Mouse (Mus musculus) frontal cortex, postnatal 36 days (tissue): ENCODE measurements around the gene Nlrc3.

Experiments used
- DNase-seq, 2 experiments: peaks; one replicate each; pipeline ENCODE4 v3.0.0; 2022; ENCODE audit warnings: low spot score in 2 of 2

The Nlrc3 gene

DNA sequence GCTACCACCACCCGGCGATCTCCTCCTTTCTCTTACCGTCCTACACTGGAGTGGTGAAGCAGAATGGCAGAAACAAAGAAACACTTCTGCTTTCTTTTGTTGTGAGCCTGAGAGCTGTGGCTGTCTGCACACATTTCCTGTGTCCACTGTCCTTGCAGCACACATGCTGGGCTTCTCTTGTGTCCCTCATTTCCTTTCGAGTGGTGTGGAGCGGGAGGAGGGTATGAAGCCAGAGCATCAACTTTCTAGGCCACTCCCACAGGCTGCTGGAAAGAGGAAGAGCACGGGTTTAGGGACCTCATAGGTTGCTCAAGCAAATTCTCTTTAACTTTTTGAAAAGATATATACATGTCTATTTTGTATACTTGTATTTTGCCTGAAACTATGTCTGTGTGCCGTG lies 47.3 kb downstream of the Nlrc3 start:
- no peak for DNase-seq

DNA sequence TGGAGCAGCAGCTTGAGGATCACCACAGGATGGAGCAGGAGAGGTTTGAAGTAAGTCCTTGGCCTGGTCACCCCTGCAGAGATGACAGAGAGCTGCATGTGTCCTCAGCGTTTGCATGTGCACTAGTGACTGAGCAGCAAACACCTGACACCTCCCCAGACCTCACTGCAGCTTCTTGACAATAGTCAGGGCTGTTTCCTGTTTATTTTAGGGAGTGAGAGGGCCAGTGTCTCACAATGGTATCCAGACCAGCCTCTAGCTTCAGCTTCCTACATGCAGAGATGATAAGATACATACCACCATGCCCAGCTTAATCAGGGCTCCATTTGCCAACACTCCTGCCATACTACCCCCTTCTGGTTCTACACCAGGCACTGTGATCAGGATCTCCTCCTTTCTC lies 47.9 kb downstream of the Nlrc3 start:
- no peak for DNase-seq

DNA sequence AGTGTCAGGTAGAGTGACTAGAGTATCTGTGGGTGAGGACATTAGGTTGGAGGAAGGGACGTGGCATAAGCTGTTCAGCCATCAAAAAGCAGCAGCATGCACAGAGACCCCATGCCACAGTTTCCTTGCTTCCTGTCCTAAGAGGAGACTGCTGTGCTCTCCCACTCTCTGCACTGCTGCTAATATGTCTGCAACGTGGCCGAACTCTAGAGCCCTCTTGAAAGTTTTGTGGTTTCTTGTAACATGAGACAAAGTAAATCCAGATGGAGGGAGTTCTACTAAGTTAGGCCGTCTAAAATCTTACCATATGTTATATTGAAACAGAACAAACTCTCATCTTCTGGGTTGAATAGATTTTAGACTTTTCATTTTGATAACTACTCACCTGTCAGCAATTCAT lies 52.5 kb downstream of the Nlrc3 start:
- DNase-seq, result no peak

DNA sequence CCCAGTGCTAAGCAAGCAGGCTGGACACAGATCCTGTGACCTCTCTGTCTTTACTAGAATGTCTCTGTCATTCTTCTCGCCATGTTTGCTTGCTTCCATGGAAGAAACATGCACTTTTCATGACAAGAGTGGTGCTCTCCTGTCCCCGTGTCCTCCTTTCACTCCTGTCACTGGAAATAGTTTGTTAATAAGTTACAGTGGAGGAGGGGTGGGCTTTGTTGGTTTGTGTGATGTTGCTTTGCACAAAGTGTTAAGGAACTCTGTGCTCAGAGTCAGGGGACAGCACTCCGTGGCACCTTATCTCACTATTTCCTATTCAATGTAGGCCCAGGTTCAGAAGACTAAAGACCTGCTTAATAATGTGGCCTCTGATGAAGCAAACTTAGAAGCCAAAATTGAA lies 52.9 kb downstream of the Nlrc3 start:
- DNase-seq, result no peak

DNA sequence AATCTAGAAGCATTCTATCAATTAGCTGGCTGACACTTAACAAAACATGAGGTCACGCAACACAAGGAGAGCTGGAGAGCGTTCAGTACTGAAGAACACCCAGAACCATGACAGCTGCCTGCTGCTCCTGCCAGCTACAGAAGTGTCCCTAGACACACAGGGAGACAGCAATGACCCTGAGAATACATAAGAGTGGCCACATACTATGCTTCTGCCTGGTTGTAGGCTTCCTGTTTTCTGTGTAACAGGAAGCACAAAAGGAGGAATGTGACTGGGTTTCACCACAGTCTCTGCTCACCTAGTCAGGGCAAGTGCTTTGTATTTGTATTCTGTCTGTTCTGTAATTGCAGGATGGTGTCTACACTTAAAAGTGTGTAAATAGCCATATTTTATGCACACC lies 55.7 kb downstream of the Nlrc3 start:
- no peak for DNase-seq

DNA sequence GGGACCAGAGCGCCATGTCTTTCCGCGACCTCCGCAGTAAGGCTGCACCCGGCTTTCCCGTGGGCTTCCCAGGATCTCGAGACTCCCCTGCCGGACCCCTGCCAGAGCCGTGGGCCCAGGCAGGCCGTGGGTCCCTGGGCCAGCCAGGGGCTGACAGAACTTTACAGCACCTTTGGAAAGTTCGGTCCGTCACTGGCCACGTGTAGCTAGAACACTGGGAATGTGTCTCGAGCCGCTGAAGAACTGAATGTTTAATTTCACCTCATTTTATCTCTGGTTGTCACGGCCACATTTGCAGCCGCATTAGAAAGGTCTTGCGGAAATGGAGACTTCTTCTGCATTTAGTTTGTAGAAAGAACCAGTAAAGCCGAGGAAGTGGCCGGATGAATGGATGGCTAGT lies 67.3 kb downstream of the Nlrc3 start:
- DNase-seq, result no peak

DNA sequence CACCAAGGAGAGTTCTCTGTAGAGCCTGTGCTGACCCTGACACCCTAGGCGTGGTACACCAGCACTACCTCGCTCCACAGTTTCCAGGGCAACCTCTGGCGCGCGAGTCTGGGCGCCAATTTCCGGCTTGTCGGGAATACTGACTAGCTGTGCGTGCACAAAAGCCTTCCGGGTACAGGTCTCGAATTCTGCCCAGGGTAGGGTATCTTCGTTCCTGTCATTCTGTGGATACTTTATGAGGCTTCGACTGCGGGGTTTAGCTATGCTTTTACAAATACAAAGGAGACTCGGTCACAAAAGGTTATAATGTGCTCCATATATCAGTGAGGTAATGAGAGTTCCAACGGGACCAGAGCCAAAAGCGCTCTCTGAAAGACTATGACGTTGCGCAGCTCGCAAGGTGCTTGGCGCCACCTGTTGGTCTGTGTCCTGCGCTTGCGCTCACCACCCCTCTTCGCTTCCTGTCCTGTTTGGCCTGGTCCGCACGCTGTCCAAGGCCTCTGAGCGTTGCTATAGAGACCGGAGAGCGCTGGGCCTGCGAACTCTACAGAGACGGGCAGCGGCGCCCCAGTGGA lies 67.8 kb downstream of the Nlrc3 start, which contains the start of the genes 1700037C18Rik and Cluap1:
TSS of gene 1700037C18Rik (minus strand) at position 153 of the 575 bp plus-strand sequence.
TSS of gene Cluap1 (plus strand) at position 265 of the 575 bp plus-strand sequence.
- peak; percentile 95 to 96 for DNase-seq

DNA sequence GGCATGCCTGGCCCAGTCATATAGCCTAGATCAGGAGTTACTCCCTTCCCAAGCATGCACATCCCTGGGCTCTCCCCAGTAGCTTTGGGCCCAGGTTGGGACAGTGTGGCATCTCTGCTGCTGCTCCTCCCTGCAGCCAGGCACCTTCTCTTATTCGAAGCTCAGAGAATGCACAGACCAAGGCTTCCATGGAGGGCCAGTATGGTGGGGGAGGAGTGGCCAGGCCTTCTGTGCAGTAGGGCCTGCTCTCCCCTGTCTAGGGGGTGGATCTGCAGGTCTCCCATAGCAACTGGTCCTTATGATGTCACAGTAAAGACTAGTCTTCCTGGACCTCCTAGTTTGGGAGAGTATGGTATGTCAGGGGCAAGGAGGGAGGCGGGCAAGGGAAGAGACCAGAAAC lies 69.0 kb downstream of the Nlrc3 start:
- DNase-seq, result no peak

DNA sequence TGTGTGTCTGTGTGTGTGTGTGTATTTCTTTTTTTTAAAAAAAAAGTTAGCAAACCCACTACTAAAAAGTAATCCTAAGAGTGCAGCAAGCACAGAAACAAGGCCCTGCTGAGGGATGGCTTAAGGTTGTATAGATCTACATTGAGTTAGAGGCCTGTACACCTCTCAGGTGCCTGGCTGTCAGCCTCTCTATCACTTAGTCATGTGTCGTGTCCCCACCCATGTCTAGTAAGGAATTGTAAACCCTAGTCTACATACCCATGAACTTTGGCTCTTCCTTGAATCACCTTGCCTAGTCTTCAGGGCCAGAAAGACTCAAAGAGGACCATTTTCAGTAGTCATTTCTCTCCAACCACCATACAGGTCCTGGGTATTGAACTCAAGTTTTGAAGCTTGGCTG lies 79.9 kb downstream of the Nlrc3 start:
- no peak for DNase-seq

DNA sequence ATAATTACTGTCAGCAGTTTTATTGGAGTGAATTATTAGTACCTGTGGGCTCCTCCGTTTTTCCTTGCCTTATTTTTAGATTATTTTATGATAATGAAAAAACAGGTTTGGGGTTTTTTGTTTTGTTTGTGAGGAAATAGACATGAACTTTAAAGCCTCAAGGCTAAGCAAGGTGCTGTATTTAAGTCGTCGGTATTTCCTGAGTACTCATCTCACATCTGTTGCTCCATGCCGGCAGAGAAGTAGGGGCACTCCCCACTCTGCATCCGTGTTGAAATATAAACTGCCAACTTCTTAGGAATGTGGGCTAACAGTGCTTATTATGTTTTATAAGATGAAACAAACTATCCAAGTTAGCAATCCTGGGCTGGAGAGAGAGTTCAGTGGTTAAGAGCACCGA lies 80.4 kb downstream of the Nlrc3 start:
- no peak for DNase-seq

DNA sequence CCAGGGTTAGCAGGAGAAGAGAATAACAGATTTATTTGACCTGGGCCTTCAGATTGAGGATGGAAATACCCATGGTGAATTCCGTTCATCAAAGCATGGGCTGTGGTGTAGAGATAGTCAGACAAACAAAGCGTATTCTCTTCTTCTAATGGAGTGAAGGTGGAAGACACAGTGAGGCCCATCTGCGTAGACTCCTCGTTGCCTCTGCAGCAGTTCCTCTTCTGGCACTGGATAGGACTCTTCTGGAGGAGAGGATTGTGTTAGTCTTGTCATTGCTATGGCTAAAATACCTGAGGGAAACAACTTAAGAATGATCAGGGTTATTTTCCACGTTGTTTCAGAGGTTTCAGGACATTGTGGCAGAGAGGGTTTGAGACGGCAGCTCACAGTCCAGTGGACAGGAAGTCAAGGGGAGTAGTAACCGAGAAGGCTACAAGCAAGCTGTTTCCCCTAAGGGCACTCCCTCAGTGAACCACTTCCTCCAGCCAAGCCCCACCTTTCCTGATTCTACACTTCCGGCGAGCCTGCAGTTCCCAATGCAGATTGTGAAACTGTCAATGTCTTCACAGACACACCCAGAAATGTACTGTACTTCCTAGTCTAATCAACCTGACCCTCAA lies 81.1 kb downstream of the Nlrc3 start:
- DNase-seq, result no peak
